Mouse (Mus musculus) fat pad, adult 2 months (tissue): ENCODE data around the gene Gak.
"Not testable (repeated sequence)": the region's sequence is repeated elsewhere in the genome, so short reads cannot be mapped to it uniquely, and the experiment has no call there.

Source experiments
- DNase-seq: peaks from one replicate; pipeline ENCODE4 v3.0.0-alpha.2; 2011; ENCODE audit warnings: low read depth, low spot score; ENCODE audit errors: extremely low read depth

Gene Gak

GRCm38 (mm10) chr5:108655891-108656650 lies 26.5 kb upstream of the Gak start:
- no peak for DNase-seq

GRCm38 (mm10) chr5:108655381-108655780 lies 25.8 kb upstream of the Gak start:
- DNase-seq, result no peak

- DNase-seq, result no peak
Observed at GRCm38 (mm10) chr5:108654444-108654990, 25.0 kb upstream of the Gak start.

- no peak for DNase-seq
Observed at GRCm38 (mm10) chr5:108653341-108653740, 23.8 kb upstream of the Gak start.

GRCm38 (mm10) chr5:108651823-108652222 lies 22.3 kb upstream of the Gak start:
- peak; percentile 23 for DNase-seq

GRCm38 (mm10) chr5:108651136-108651720 lies 21.7 kb upstream of the Gak start:
- DNase-seq, result no peak

GRCm38 (mm10) chr5:108650341-108650740 lies 20.8 kb upstream of the Gak start:
- no peak for DNase-seq

- no peak for DNase-seq
Observed at GRCm38 (mm10) chr5:108648937-108649576, 19.5 kb upstream of the Gak start.

GRCm38 (mm10) chr5:108647820-108648465 lies 18.4 kb upstream of the Gak start:
- no peak for DNase-seq

- no peak for DNase-seq
Observed at GRCm38 (mm10) chr5:108647311-108647710, 17.8 kb upstream of the Gak start.

GRCm38 (mm10) chr5:108646343-108646660 lies 16.7 kb upstream of the Gak start:
- DNase-seq, result no peak

GRCm38 (mm10) chr5:108645651-108646342 lies 16.2 kb upstream of the Gak start:
- DNase-seq, result no peak

- no peak for DNase-seq
Observed at GRCm38 (mm10) chr5:108643674-108644073, 14.1 kb upstream of the Gak start.

- no peak for DNase-seq
Observed at GRCm38 (mm10) chr5:108636172-108636571, 6.6 kb upstream of the Gak start.

GRCm38 (mm10) chr5:108634088-108634487 lies 4.5 kb upstream of the Gak start:
- not testable (repeated sequence) for DNase-seq

GRCm38 (mm10) chr5:108633676-108634075 lies 4.1 kb upstream of the Gak start:
- DNase-seq, result no peak

- DNase-seq, result no peak
Observed at GRCm38 (mm10) chr5:108628891-108629633, 493 bp downstream of the Gak start.

- DNase-seq, result no peak
Observed at GRCm38 (mm10) chr5:108626050-108626660, 3.4 kb downstream of the Gak start.

GRCm38 (mm10) chr5:108621870-108622269 lies 7.7 kb downstream of the Gak start:
- no peak for DNase-seq

GRCm38 (mm10) chr5:108610426-108610825 lies 19.1 kb downstream of the Gak start:
- DNase-seq, result no peak
